Mouse (Mus musculus): ENCODE measurements around the gene 2810408A11Rik. TPM values are rescaled to one million over a fixed set of nuclear protein-coding genes. Genes with fewer than 3 reads are reported as not detected.
"Not testable (repeated sequence)": the region's sequence is repeated elsewhere in the genome, so short reads cannot be mapped to it uniquely, and the experiment has no call there.

The 2810408A11Rik gene
- polyA plus RNA-seq, 1 experiment from 2014 or later = 12.6 TPM

DNA sequence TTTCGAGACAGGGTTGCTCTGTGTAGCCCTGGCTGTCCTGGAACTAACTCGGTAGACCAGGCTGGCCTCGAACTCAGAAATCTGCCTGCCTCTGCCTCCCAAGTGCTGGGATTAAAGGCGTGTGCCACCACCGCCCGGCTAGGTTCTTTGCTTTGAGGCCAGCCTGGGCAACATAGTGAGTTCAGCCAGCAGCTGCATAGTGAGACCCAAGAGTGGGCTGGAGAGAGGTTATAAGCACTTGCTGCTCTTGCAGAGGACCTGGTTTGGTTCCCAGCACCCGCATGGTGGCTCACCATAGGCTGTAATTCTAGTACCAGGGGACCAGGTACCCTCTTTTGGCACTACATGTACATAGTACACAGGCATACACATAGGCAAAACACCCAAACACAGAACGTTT is 29.4 kb upstream of the 2810408A11Rik start:
- H3K9me3 ChIP-seq (replicated peaks); H3K36me3 ChIP-seq; H3K9ac ChIP-seq; H3K27me3 ChIP-seq; H3K4me2 ChIP-seq; H3K27ac ChIP-seq; ATAC-seq (replicated peaks; ENCODE audit: low FRiP score); H3K4me3 ChIP-seq (replicated peaks): not testable (repeated sequence)
- WGBS = 89% methylated on average over 8 of the region's 8 CpGs
- peaks cover 12% of the 10 kb centered on the region for H3K4me1 ChIP-seq

DNA sequence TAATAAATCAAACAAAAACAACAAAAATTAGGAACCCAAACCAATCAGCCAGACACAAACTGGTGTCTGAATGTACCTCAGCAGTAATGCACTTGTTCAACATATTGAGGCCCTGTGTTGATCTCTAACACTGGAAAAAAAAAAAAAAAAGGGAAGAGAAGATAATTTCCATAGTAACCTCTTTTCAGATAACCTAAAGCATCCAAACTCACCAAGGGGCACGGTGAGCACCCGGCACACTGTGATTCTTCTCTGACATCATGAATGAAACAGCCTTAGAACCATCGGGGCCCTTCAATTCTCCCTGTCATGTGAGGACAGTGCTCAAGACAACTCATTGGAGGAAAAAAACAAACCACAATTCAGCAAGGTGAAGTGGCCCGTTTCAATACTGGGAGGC is 28.9 kb upstream of the 2810408A11Rik start:
- Histone ChIP-seq H3K4me3 (replicated peaks) (no peak overlapping the region), H3K27me3 (peaks cover 2% of the 10 kb centered on the region; the same call in 1 of the 2 replicates), H3K4me2 (no peak overlapping the region), H3K36me3 (no peaks in the 10 kb centered on the region), H3K9ac (no peak overlapping the region), H3K9me3 (replicated peaks) (no peaks in the 10 kb centered on the region), H3K4me1 (peaks cover 8% of the 10 kb centered on the region), H3K27ac (no peak overlapping the region)
- ATAC-seq (replicated peaks; ENCODE audit: low FRiP score) = no peak
- WGBS = 77% methylated on average over 4 of the region's 4 CpGs

DNA sequence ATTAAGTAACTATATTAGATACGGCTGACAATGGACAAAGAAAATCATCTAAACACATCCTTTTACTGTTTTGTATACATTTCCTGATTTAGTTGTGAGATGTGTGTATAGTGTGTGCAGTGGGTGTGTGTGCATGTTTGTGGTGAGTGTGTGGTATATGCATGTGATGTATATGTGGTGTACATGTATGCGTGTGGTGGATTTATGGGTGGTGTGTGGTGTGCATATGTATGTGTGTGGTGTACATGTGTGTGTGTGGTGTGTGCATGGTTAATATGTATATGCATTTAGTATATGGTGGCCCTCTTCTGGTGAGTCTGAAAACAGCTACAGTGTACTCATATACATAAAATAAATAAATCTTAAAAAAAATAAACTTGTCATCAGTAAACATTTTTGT is 26.7 kb upstream of the 2810408A11Rik start:
- 98% methylated on average over 2 of the region's 2 CpGs for WGBS
- ATAC-seq (replicated peaks; ENCODE audit: low FRiP score) = peak; percentile 52; the same call in 1 of the 2 replicates
- Histone ChIP-seq H3K27ac (no peak overlapping the region), H3K9ac (no peak overlapping the region), H3K9me3 (replicated peaks) (no peaks in the 10 kb centered on the region), H3K27me3 (no peaks in the 10 kb centered on the region), H3K36me3 (no peaks in the 10 kb centered on the region), H3K4me2 (no peak overlapping the region), H3K4me3 (replicated peaks) (no peak overlapping the region), H3K4me1 (peaks cover 4% of the 10 kb centered on the region; the same call in 1 of the 2 replicates)

DNA sequence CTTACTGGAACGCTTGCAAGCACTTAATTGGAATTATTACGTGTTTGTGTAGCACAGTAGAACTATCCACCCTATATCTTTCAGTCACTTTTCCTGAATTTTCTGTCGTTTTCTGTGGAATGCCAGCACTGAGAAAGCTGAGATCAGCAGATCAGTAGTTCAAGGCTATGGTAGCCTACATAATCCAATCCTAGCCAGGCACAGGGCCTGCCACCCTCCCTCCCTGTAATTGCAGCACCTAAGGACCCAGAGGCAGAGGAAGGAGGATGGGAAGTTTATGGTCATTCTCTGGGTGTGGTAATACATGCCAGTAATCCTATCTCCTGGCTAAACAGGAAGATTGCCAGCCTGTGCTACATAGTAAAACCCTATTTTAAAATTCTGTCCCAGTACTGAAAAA is 22.0 kb upstream of the 2810408A11Rik start:
- H3K27ac ChIP-seq = peak overlapping the region; percentile 100; the same call in 1 of the 2 replicates
- ATAC-seq (replicated peaks; ENCODE audit: low FRiP score) = no peak
- no peak overlapping the region for H3K9ac ChIP-seq
- H3K4me2 ChIP-seq = peak overlapping the region; percentile 89
- H3K9me3 ChIP-seq (replicated peaks) = no peaks in the 10 kb centered on the region
- H3K4me3 ChIP-seq (replicated peaks) = no peak overlapping the region; the same call in 1 of the 2 replicates
- H3K27me3 ChIP-seq = no peaks in the 10 kb centered on the region
- WGBS = 58% methylated on average over 3 of the region's 3 CpGs
- H3K4me1 ChIP-seq = peaks cover 24% of the 10 kb centered on the region
- peaks cover 14% of the 10 kb centered on the region for H3K36me3 ChIP-seq

DNA sequence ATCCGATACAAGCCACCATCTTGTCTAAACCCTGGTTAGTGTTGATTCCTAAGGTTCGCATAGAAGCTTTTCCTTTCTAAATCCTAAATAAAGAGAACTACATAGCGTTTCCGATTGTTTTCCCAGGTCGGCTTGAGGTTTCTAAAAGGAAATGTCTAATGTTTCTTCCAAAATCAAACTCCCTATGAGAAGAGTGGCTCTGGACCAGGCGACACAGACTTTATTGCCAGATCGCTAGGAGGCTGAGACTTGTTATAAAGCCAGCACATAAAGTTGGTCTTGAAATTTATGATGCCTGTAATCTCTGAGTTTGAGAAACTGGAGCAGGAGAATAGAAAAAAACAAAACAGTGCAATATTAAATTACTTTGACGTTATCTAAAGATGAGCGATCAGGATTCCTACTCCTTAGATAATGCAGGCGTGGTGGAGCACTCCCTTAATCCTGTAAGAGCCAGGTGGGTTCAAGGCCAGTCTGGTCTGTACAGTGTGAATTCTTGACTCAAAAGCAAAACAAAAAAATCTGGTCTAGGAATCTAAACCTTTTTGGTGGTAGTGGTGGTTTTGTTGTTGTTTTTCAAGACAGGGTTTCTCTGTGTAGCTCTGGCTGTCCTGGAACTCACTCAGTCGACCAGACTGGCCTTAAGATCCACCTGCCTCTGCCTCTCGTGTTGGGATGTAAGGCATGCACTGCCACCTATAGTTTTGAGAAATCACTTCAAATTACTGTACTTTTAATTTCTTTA is 21.4 kb upstream of the 2810408A11Rik start:
- peak overlapping the region; percentile 76 for H3K4me3 ChIP-seq (replicated peaks)
- H3K4me2 ChIP-seq = peak overlapping the region; percentile 89
- H3K9me3 ChIP-seq (replicated peaks) = no peaks in the 10 kb centered on the region
- 2% methylated on average over 12 of the region's 12 CpGs for WGBS
- H3K27me3 ChIP-seq = no peaks in the 10 kb centered on the region
- peaks cover 20% of the 10 kb centered on the region for H3K36me3 ChIP-seq
- no peak for ATAC-seq (replicated peaks; ENCODE audit: low FRiP score)
- H3K9ac ChIP-seq = peak overlapping the region; percentile 69
- peaks cover 28% of the 10 kb centered on the region for H3K4me1 ChIP-seq
- H3K27ac ChIP-seq = peak overlapping the region; percentile 100

DNA sequence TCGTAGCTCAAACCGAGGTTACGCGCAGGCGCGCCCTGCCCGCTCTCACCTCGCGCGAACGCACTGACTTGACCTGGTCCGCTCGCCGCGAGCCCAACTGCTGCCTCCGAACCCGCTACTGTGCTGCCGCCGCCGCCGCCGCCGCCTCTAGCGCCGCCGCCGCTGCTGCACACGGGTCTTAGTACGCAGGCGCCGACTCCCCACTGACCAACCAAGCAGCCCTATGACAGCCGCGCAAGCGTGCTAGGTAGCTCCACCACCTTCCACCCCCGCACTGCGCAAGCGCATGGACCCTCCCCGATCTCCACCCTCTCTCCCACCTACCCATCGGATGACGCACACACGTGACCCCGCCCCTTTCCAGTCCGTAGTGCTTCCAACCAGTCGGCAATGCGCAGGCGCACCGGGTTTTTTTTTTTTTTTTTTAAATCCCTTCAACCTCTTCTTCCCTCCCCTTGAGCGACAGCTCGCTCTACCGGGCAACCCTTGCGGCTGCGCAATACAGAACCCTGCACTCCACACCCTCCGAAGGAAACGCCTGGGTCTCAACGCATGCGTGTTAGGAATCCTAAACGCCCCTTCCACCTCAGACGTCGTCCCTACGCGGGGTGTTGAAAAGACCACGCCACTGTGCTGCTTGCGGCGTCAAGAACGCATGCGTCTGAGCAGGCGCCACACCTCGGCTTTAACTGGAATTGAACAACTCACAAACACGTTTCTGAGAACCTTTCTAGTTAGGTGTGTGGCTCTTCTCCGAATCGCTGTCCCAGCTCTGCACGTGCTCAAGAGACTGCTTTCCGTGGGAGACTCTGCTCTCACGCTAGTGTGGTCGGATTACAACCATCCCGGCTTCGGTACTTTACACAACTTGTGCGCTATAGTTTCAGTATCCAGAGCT is 20.6 kb upstream of the 2810408A11Rik start, which contains the start of gene Eif5a:
Gene Eif5a (minus strand): TSS at position 845 of the 898 bp plus-strand sequence.
- Histone ChIP-seq H3K4me2 (peak within 1 kb of the TSS; percentile 89), H3K27me3 (no peaks in the 10 kb centered on the region), H3K27ac (peak within 1 kb of the TSS; percentile 100), H3K4me1 (peaks cover 33% of the 10 kb centered on the region), H3K9me3 (replicated peaks) (no peaks in the 10 kb centered on the region), H3K9ac (peak within 1 kb of the TSS; percentile 96), H3K4me3 (replicated peaks) (peak within 1 kb of the TSS; percentile 76), H3K36me3 (peaks cover 28% of the 10 kb centered on the region)
- under 1% methylated on average over 78 of the region's 78 CpGs for WGBS
- ATAC-seq (replicated peaks; ENCODE audit: low FRiP score) = peak; percentile 96

DNA sequence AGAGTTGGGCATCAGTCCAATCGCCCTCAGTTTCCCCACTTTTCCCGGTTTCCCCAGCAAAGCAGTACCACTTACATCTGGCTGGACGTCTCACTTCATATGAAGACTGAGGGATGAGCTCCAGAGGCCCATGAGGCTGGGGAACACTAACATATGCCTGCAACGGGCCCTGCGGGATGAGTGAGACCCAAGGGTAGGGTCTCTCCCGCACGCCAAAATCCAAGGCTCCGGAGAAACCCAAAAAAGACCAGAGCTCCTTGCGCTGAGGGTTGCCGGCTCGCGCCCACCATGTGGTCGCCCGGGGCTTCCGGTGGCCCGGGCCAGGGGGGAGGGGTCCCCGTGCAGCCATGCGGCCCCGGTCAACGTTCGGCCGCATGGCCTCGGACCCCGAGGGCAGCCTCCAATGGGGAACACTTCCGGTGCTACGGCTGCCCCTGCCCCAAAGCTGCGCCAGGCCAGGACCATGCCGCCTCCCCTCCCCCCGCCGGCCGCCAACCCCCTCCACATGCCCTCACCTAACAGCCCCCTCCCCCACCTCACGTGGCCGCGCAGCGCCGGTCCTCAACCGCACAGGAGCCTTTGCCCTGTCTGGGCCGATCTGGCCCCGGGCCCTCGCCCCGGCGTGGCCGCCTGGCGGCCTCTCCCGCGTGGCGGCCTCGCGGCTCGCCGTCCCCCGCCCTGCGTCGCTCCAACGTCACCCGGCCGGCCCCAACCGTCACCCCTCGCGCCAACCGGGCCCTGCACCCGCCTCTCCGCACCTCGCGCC is 19.7 kb upstream of the 2810408A11Rik start:
- under 1% methylated on average over 64 of the region's 65 CpGs for WGBS
- no peaks in the 10 kb centered on the region for H3K9me3 ChIP-seq (replicated peaks)
- peak overlapping the region; percentile 96 for H3K9ac ChIP-seq
- peak overlapping the region; percentile 76 for H3K4me3 ChIP-seq (replicated peaks)
- peak; percentile 9 for ATAC-seq (replicated peaks; ENCODE audit: low FRiP score)
- H3K27ac ChIP-seq = peak overlapping the region; percentile 100
- H3K4me2 ChIP-seq = peak overlapping the region; percentile 89
- no peaks in the 10 kb centered on the region for H3K27me3 ChIP-seq
- peaks cover 37% of the 10 kb centered on the region for H3K36me3 ChIP-seq
- H3K4me1 ChIP-seq = peaks cover 42% of the 10 kb centered on the region

DNA sequence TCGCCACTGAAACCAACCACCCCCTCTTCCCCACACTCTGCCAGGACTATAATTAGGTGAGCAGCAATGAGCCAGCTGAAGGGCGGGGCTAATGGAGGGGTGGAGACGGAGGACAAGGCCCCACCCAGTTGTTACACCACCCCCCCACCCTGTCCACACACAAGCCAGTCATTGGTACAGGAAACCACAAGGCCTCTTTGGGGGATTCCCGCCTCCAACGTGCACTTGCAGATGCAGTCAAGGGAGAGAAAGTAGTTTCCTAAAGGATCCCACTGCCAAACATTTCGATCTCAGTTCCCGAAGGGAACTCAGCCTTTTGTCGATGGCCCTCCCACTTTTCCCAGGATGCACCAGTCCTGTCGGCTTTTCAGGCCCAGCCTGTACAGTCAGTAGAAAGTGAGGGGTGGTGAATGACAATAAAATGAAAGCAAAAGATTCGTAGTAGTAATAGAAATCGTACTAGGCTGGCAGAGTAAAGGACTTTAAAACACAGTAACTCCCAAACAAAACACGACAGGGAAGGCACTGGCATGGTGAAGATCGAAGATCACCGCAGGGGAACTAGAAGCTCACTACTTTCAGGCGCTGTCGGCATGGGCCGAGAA is 19.0 kb upstream of the 2810408A11Rik start:
- H3K27ac ChIP-seq = peak overlapping the region; percentile 100
- H3K4me1 ChIP-seq = peaks cover 49% of the 10 kb centered on the region
- peaks cover 44% of the 10 kb centered on the region for H3K36me3 ChIP-seq
- 0 out of 2 replicates have a peak, but pooled peaks have one; percentile 3 for ATAC-seq (replicated peaks; ENCODE audit: low FRiP score)
- WGBS = under 1% methylated on average over 17 of the region's 17 CpGs
- peak overlapping the region; percentile 76 for H3K4me3 ChIP-seq (replicated peaks)
- H3K9me3 ChIP-seq (replicated peaks) = no peaks in the 10 kb centered on the region
- H3K4me2 ChIP-seq = peak overlapping the region; percentile 89
- no peaks in the 10 kb centered on the region for H3K27me3 ChIP-seq
- H3K9ac ChIP-seq = peak overlapping the region; percentile 96

DNA sequence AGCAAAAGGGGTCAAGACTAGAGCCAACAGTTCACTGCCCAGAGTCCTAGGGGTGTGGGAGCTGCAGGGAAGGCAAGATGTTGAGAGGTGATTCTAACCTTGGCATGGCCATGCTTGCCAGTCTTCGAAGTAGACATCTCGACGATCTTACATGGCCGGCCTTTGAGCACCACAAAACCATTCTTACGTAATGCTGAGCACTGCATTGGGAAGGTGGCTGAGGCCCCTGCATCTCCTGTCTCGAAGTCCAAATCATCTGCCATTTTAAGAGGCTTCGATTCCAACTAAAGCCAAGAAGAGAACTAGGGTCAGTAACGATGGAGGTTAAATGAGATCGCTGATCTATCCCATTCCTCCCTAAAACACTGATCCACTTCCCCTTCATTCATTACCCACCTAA is 18.3 kb upstream of the 2810408A11Rik start:
- peak overlapping the region; percentile 89 for H3K4me2 ChIP-seq
- peaks cover 46% of the 10 kb centered on the region for H3K36me3 ChIP-seq
- peak overlapping the region; percentile 100 for H3K27ac ChIP-seq
- 82% methylated on average over 9 of the region's 9 CpGs for WGBS
- peaks cover 54% of the 10 kb centered on the region for H3K4me1 ChIP-seq
- peak overlapping the region; percentile 76 for H3K4me3 ChIP-seq (replicated peaks)
- ATAC-seq (replicated peaks; ENCODE audit: low FRiP score) = no peak
- no peaks in the 10 kb centered on the region for H3K27me3 ChIP-seq
- peak overlapping the region; percentile 96; the same call in 1 of the 2 replicates for H3K9ac ChIP-seq
- H3K9me3 ChIP-seq (replicated peaks) = no peaks in the 10 kb centered on the region

DNA sequence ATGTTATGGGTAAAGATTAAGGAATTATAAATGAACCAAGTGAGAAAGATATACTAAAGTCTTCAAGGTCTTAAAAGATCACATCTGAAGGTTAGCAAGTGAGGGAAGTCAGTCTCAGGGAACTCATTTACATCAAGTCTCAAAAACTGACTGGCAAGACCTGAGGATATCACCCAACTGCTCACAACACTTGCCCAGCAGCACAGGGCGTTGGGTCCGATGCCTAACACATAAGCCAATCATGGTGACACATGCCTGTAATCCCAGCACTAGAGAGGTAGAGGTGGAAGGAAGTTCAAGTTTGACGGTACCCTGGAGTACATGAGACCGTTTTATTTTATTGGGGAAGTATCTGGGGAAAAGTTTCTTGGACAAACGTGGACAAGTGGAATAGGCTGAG is 17.3 kb upstream of the 2810408A11Rik start:
- Histone ChIP-seq H3K4me3 (replicated peaks) (no peak overlapping the region), H3K36me3 (peaks cover 51% of the 10 kb centered on the region), H3K4me1 (peaks cover 60% of the 10 kb centered on the region), H3K4me2 (no peak overlapping the region), H3K9me3 (replicated peaks) (no peaks in the 10 kb centered on the region), H3K27me3 (no peaks in the 10 kb centered on the region), H3K27ac (no peak overlapping the region), H3K9ac (no peak overlapping the region)
- 82% methylated on average over 5 of the region's 5 CpGs for WGBS
- no peak for ATAC-seq (replicated peaks; ENCODE audit: low FRiP score)

DNA sequence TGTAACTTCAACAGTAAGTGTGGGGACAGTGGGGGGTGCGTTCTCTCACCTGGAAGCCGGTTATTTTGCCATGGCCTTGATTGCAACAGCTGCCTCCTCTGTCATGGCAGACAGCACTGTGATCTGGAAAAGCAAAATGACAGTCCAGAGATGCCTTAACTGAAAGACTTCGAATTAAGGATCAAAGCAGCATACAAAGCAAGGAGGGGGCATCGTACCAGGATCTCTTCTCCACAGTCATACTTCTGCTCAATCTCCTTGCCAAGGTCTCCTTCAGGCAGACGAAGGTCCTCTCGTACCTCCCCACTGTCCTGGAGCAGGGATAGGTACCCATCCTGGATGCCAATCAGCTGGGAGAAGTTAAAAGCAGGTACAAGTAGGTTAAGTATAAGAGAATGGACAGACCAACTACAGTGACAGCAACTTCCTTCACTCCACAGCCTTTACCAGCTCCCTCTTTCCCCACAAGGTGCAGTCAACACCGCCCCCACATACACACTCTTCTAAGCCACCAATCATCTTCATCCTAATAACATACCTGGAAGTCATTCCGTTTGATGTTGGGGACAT is 16.7 kb upstream of the 2810408A11Rik start:
- no peak overlapping the region for H3K9ac ChIP-seq
- WGBS = 88% methylated on average over 8 of the region's 8 CpGs
- no peak overlapping the region for H3K27ac ChIP-seq
- peaks cover 62% of the 10 kb centered on the region for H3K4me1 ChIP-seq
- no peak for ATAC-seq (replicated peaks; ENCODE audit: low FRiP score)
- H3K4me3 ChIP-seq (replicated peaks) = no peak overlapping the region
- H3K9me3 ChIP-seq (replicated peaks) = no peaks in the 10 kb centered on the region
- peaks cover 57% of the 10 kb centered on the region for H3K36me3 ChIP-seq
- no peaks in the 10 kb centered on the region for H3K27me3 ChIP-seq
- no peak overlapping the region for H3K4me2 ChIP-seq

Data from kidney, embryonic 15.5 days (tissue).